Mouse (Mus musculus): ENCODE results near the gene Steap2.

The Steap2 gene

GRCm38 (mm10) chr5:5664371-5664926, 29.9 kb downstream of the Steap2 start:
- no peak for DNase-seq (ENCODE audit: low spot score)

GRCm38 (mm10) chr5:5663655-5664370, 30.6 kb downstream of the Steap2 start, which contains the start of gene Cfap69:
TSS of gene Cfap69 (minus strand) at chr5:5664239.
- DNase-seq (ENCODE audit: low spot score), result peak; percentile 81

GRCm38 (mm10) chr5:5663057-5663456, 31.3 kb downstream of the Steap2 start:
- no peak for DNase-seq (ENCODE audit: low spot score)

- no peak for DNase-seq (ENCODE audit: low spot score)
Observed at GRCm38 (mm10) chr5:5658680-5659079, 35.7 kb downstream of the Steap2 start.

- DNase-seq (ENCODE audit: low spot score), result no peak
Observed at GRCm38 (mm10) chr5:5657932-5658331, 36.4 kb downstream of the Steap2 start.

- peak; percentile 63 for DNase-seq (ENCODE audit: low spot score)
Observed at GRCm38 (mm10) chr5:5648817-5649569, 45.4 kb downstream of the Steap2 start.

- DNase-seq (ENCODE audit: low spot score), result no peak
Observed at GRCm38 (mm10) chr5:5646173-5646572, 48.2 kb downstream of the Steap2 start.

GRCm38 (mm10) chr5:5638496-5638895, 55.9 kb downstream of the Steap2 start:
- DNase-seq (ENCODE audit: low spot score), result no peak

- DNase-seq (ENCODE audit: low spot score), result no peak
Observed at GRCm38 (mm10) chr5:5625491-5625890, 68.9 kb downstream of the Steap2 start.

- DNase-seq (ENCODE audit: low spot score), result no peak
Observed at GRCm38 (mm10) chr5:5618329-5618728, 76.0 kb downstream of the Steap2 start.

Measured in left cerebral cortex, adult 11 months (tissue).